Mouse (Mus musculus): Measurements from ENCODE around the gene Med16. TPM values are rescaled to one million over a fixed set of nuclear protein-coding genes. Genes with fewer than 3 reads are reported as not detected.

The Med16 gene
- total and polyA plus RNA-seq, 2 experiments from 2014 or later: 36.2 to 64.7 TPM

DNA sequence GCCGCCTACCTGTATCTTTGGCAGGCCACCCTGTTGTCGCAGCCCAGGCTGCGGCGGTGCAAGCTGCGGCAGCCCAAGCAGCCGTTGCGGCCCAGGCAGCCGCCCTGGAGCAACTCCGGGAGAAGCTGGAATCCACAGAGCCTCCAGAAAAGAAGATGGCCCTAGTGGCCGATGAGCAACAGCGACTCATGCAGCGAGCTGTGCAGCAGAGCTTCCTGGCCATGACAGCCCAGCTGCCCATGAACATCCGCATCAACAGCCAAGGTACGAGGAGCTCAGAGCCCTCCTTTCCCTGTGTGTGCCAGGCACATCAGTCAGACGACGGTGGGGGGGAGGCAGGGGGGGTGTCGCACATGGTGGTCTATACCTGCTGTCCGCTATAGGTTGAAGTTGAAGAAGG lies 41.9 kb upstream of the Med16 start:
- peaks cover 23% of the 10 kb centered on the region for H3K36me3 ChIP-seq (replicated peaks; ENCODE audit: control insufficient read depth, insufficient read depth, low read length)
- H3K9me3 ChIP-seq (replicated peaks; ENCODE audit: control insufficient read depth, low read length): no peaks in the 10 kb centered on the region
- no peaks in the 10 kb centered on the region for H3K4me1 ChIP-seq (ENCODE audit: control insufficient read depth, insufficient read depth)
- WGBS: 79% methylated on average over 18 of the region's 18 CpGs
- ATAC-seq (ENCODE audit: insufficient read depth, low read depth) (no peak), DNase-seq (ENCODE audit: low spot score) (no peak)
- H3K4me3 ChIP-seq (ENCODE audit: low read depth, low read length): no peak overlapping the region
- TF ChIP-seq CTCF (IDR thresholded peaks at IDR 0.05; ENCODE audit: low read depth): no peak
- no peak for TF ChIP-seq EP300 (IDR thresholded peaks at IDR 0.05; ENCODE audit: low read depth)
- H3K4me2 ChIP-seq (ENCODE audit: low read depth, low read length): no peak overlapping the region
- H3K27me3 ChIP-seq (ENCODE audit: control insufficient read depth, insufficient read depth, low read length): no peaks in the 10 kb centered on the region
- no peak overlapping the region for H3K9ac ChIP-seq (replicated peaks; ENCODE audit: low read depth, low read length)
- no peak overlapping the region for H3K27ac ChIP-seq (ENCODE audit: low read depth)

DNA sequence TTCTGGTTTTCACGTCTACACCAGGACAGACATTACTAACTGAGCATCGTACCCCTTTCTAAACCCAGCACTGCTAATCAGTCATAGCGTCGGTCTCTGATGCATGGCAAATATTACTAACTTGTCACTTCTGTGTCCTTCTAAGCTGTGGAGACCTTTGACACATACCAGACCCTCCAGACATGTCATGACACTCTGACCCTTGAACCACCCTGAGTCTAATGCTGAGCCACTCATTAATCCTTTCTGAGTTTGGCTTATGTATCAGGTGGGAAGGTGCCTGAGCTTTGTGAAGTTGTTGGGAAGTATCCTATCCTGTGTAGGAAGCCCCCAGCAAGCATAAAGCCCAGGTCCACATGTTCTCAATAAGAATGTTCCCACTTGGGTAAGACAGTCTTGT lies 41.1 kb upstream of the Med16 start:
- 70% methylated on average over 4 of the region's 4 CpGs for WGBS
- ATAC-seq (ENCODE audit: insufficient read depth, low read depth): no peak
- Histone ChIP-seq H3K4me2 (ENCODE audit: low read depth, low read length) (no peak overlapping the region), H3K36me3 (replicated peaks; ENCODE audit: control insufficient read depth, insufficient read depth, low read length) (peaks cover 23% of the 10 kb centered on the region), H3K4me1 (ENCODE audit: control insufficient read depth, insufficient read depth) (no peaks in the 10 kb centered on the region), H3K27ac (ENCODE audit: low read depth) (no peak overlapping the region), H3K4me3 (ENCODE audit: low read depth, low read length) (no peak overlapping the region), H3K27me3 (ENCODE audit: control insufficient read depth, insufficient read depth, low read length) (no peaks in the 10 kb centered on the region), H3K9me3 (replicated peaks; ENCODE audit: control insufficient read depth, low read length) (no peaks in the 10 kb centered on the region), H3K9ac (replicated peaks; ENCODE audit: low read depth, low read length) (no peak overlapping the region)
- DNase-seq (ENCODE audit: low spot score): no peak
- TF ChIP-seq CTCF (IDR thresholded peaks at IDR 0.05; ENCODE audit: low read depth) (no peak), EP300 (IDR thresholded peaks at IDR 0.05; ENCODE audit: low read depth) (no peak)

DNA sequence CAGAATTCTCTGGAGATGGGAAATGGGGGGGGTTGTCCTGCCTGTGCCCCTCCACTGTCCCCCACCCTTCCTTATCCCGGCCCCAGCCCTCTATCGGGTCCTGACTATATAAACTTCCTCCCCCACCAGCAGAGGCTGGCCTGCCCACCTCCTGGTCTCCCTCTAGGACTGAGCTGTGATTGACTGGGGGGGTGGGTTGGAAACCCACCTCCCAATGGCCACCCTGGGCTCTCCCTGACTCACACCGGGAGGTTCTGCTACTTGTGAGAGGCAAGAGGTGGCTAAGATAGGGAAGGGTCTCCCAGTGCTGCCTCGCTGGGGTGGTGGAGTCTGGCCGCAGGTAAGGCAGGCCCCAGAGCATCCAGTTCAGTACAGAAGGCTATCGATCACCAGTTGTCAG lies 38.8 kb upstream of the Med16 start:
- Histone ChIP-seq H3K27me3 (ENCODE audit: control insufficient read depth, insufficient read depth, low read length) (no peaks in the 10 kb centered on the region), H3K4me3 (ENCODE audit: low read depth, low read length) (no peak overlapping the region), H3K4me1 (ENCODE audit: control insufficient read depth, insufficient read depth) (no peaks in the 10 kb centered on the region), H3K9me3 (replicated peaks; ENCODE audit: control insufficient read depth, low read length) (no peaks in the 10 kb centered on the region), H3K9ac (replicated peaks; ENCODE audit: low read depth, low read length) (no peak overlapping the region), H3K4me2 (ENCODE audit: low read depth, low read length) (no peak overlapping the region), H3K36me3 (replicated peaks; ENCODE audit: control insufficient read depth, insufficient read depth, low read length) (peaks cover 23% of the 10 kb centered on the region), H3K27ac (ENCODE audit: low read depth) (no peak overlapping the region)
- DNase-seq (ENCODE audit: low spot score) (no peak), ATAC-seq (ENCODE audit: insufficient read depth, low read depth) (no peak)
- TF ChIP-seq EP300 (IDR thresholded peaks at IDR 0.05; ENCODE audit: low read depth) (no peak), CTCF (IDR thresholded peaks at IDR 0.05; ENCODE audit: low read depth) (no peak)
- 76% methylated on average over 6 of the region's 6 CpGs for WGBS

DNA sequence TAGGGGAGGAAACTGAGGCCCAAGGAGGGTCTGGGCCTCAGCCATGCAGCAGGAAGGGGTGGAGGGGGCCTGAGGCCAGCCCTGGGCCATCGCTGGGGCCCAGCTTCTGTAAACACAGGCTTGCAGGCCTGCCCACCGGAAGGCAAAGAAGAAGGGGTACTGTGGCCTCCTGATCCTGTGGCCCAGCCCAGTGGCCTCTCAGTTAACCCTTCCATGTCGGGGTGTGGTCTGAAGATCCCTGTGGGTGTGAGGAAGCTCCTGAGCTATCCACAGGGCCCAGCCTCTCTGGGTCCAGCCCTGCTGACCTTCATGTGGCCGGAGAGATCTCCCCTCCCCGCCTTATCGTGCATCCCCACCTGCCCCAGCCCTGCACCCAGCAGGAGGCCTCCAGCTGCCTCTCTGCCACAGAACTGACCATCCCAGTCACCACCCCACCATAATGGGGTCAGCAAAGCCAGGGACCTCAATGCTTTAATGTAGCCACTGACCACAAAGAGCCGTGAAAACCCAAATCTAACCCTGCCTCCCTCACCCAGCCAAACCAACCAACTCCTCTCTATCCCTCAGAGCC lies 38.1 kb upstream of the Med16 start:
- no peak overlapping the region for H3K4me2 ChIP-seq (ENCODE audit: low read depth, low read length)
- WGBS: 46% methylated on average over 7 of the region's 7 CpGs
- H3K4me3 ChIP-seq (ENCODE audit: low read depth, low read length): no peak overlapping the region
- H3K27me3 ChIP-seq (ENCODE audit: control insufficient read depth, insufficient read depth, low read length): no peaks in the 10 kb centered on the region
- no peaks in the 10 kb centered on the region for H3K9me3 ChIP-seq (replicated peaks; ENCODE audit: control insufficient read depth, low read length)
- DNase-seq (ENCODE audit: low spot score): no peak
- H3K36me3 ChIP-seq (replicated peaks; ENCODE audit: control insufficient read depth, insufficient read depth, low read length): peaks cover 23% of the 10 kb centered on the region
- no peak overlapping the region for H3K27ac ChIP-seq (ENCODE audit: low read depth)
- ATAC-seq (ENCODE audit: insufficient read depth, low read depth): no peak
- H3K9ac ChIP-seq (replicated peaks; ENCODE audit: low read depth, low read length): no peak overlapping the region
- H3K4me1 ChIP-seq (ENCODE audit: control insufficient read depth, insufficient read depth): no peaks in the 10 kb centered on the region
- no peak for TF ChIP-seq EP300 (IDR thresholded peaks at IDR 0.05; ENCODE audit: low read depth)
- no peak for TF ChIP-seq CTCF (IDR thresholded peaks at IDR 0.05; ENCODE audit: low read depth)

DNA sequence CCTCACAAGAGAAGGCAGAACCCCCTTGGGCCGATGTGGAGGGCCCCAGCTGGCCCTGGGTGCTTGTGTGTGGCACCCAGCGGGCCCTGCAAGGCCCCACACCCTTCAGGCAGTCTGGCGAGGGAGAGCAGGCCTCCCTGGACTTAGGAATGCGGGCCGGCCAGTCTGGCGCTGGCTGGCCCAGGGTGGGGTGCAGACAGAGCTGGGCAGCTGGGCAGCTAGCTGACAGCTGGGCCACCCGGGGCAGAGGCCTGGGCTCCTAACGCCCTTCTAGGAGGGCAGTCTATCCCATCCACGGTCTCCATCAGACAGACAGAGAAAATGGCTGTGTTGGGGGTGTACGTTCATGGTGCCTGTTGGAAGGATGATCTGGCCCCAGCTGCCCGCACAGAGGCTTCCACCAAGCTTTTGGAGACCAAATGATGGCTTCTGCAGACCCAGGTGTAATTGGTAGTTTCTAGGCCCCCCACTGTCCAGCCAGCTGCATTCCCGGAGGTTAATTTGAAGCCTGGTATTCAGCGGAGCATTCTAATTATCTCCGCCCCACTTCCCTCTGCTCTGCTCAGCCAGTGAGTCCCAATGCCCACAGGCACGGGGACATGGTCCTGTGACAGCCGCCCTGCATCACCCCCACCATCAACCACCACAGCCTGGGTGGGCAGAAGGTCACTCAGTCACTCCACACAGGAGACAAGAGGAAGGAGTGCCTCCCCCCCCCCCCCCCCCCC lies 36.9 kb upstream of the Med16 start:
- Histone ChIP-seq H3K9me3 (replicated peaks; ENCODE audit: control insufficient read depth, low read length) (no peaks in the 10 kb centered on the region), H3K4me3 (ENCODE audit: low read depth, low read length) (no peak overlapping the region), H3K9ac (replicated peaks; ENCODE audit: low read depth, low read length) (no peak overlapping the region), H3K27ac (ENCODE audit: low read depth) (no peak overlapping the region), H3K36me3 (replicated peaks; ENCODE audit: control insufficient read depth, insufficient read depth, low read length) (peaks cover 15% of the 10 kb centered on the region), H3K4me2 (ENCODE audit: low read depth, low read length) (no peak overlapping the region), H3K4me1 (ENCODE audit: control insufficient read depth, insufficient read depth) (peaks cover 4% of the 10 kb centered on the region; the same call in 1 of the 2 replicates), H3K27me3 (ENCODE audit: control insufficient read depth, insufficient read depth, low read length) (no peaks in the 10 kb centered on the region)
- 51% methylated on average over 16 of the region's 16 CpGs for WGBS
- ATAC-seq (ENCODE audit: insufficient read depth, low read depth): no peak
- TF ChIP-seq EP300 (IDR thresholded peaks at IDR 0.05; ENCODE audit: low read depth) (no peak), CTCF (IDR thresholded peaks at IDR 0.05; ENCODE audit: low read depth) (no peak)
- DNase-seq (ENCODE audit: low spot score): no peak

All from heart, postnatal 0 days (tissue).